Mouse (Mus musculus): ENCODE results near the gene Gm42878. TPM values are rescaled to one million over a fixed set of nuclear protein-coding genes. Genes with fewer than 3 reads are reported as not detected.
"Not testable (repeated sequence)": the region's sequence is repeated elsewhere in the genome, so short reads cannot be mapped to it uniquely, and the experiment has no call there.

The Gm42878 gene
- total RNA-seq, 2 experiments from 2014 or later, result not detected

- intact Hi-C loops (cut with DNase I), result no loop called here
- no peak for DNase-seq (ENCODE audit: low spot score in 2 of 2)
Measured at GRCm38 (mm10) chr5:121510009-121510408, 35.3 kb downstream of the Gm42878 start.

GRCm38 (mm10) chr5:121506846-121507245, 38.4 kb downstream of the Gm42878 start:
- DNase-seq (ENCODE audit: low spot score in 2 of 2), result no peak
- intact Hi-C loops (cut with DNase I), result no loop called here

- no peak for DNase-seq (ENCODE audit: low spot score in 2 of 2)
- intact Hi-C loops (cut with DNase I), result no loop called here
Measured at GRCm38 (mm10) chr5:121503231-121503630, 42.1 kb downstream of the Gm42878 start, which contains the start of gene Adam1b. Gene Adam1b (minus strand): TSS chr5:121503435.

GRCm38 (mm10) chr5:121501424-121501996, 43.8 kb downstream of the Gm42878 start:
- intact Hi-C loops (cut with DNase I); DNase-seq (ENCODE audit: low spot score in 2 of 2): not testable (repeated sequence)

- intact Hi-C loops (cut with DNase I), result no loop called here
Measured at GRCm38 (mm10) chr5:121500719-121501118, 44.6 kb downstream of the Gm42878 start.

GRCm38 (mm10) chr5:121493305-121493704, 52.0 kb downstream of the Gm42878 start:
- peak; percentile 72 to 75 for DNase-seq (ENCODE audit: low spot score in 2 of 2)
- intact Hi-C loops (cut with DNase I), result no loop called here

More at GRCm38 (mm10) chr5:121500719-121501118, 44.6 kb downstream of the Gm42878 start:
- DNase-seq (ENCODE audit: low spot score in 2 of 2), result no peak

- DNase-seq (ENCODE audit: low spot score in 2 of 2), result no peak
- intact Hi-C loops (cut with DNase I), result no loop called here
Measured at GRCm38 (mm10) chr5:121484801-121485200, 60.5 kb downstream of the Gm42878 start.

GRCm38 (mm10) chr5:121477680-121478079, 67.6 kb downstream of the Gm42878 start:
- DNase-seq (ENCODE audit: low spot score in 2 of 2), result no peak
- intact Hi-C loops (cut with DNase I), result loop anchor here (2.0 kb wide), 1 partner anchor 29 kb away; no protein-coding TSS in a partner anchor

- intact Hi-C loops (cut with DNase I), result loop anchor here (2.0 kb wide), 1 partner anchor 27 kb away; no protein-coding TSS in a partner anchor
- no peak for DNase-seq (ENCODE audit: low spot score in 2 of 2)
Measured at GRCm38 (mm10) chr5:121476040-121476439, 69.2 kb downstream of the Gm42878 start.

GRCm38 (mm10) chr5:121474610-121475009, 70.7 kb downstream of the Gm42878 start:
- intact Hi-C loops (cut with DNase I), result no loop called here
- no peak for DNase-seq (ENCODE audit: low spot score in 2 of 2)

- no peak for DNase-seq (ENCODE audit: low spot score in 2 of 2)
- intact Hi-C loops (cut with DNase I), result no loop called here
Measured at GRCm38 (mm10) chr5:121472411-121472810, 72.9 kb downstream of the Gm42878 start.

GRCm38 (mm10) chr5:121469566-121469965, 75.7 kb downstream of the Gm42878 start:
- intact Hi-C loops (cut with DNase I), result no loop called here
- no peak for DNase-seq (ENCODE audit: low spot score in 2 of 2)

Other genes with a start within 250 kb of the Gm42878 start
- 10 to 100 TPM; 83.3 to 93.0 TPM for gene Trafd1, start 159.8 kb downstream of the Gm42878 start, total RNA-seq (2021)
- gene Naa25, start 147.5 kb downstream of the Gm42878 start, total RNA-seq (2021), result 10 to 100 TPM; 39.4 to 40.7 TPM
- gene Tmem116, start 93.6 kb downstream of the Gm42878 start, total RNA-seq (2021), result 1 to 10 TPM; 9.2 to 9.4 TPM
- 100 to 1,000 TPM; 140 to 151 TPM for gene Erp29, start 93.0 kb downstream of the Gm42878 start, total RNA-seq (2021)
- gene Adam1b, start 42.0 kb downstream of the Gm42878 start, total RNA-seq (2021), result under 1 TPM in 1 of 2 experiments, not detected in 1; 0.10 TPM
- 10 to 100 TPM in 1 of 2 experiments, 1 to 10 TPM in 1; 7.7 to 13.9 TPM for gene Adam1a, start within 50 bp of the Gm42878 start, total RNA-seq (2021)
- gene Mapkapk5, start 423 bp upstream of the Gm42878 start, total RNA-seq (2021), result 10 to 100 TPM; 59.5 to 67.7 TPM
- gene Aldh2, start 48.3 kb upstream of the Gm42878 start, total RNA-seq (2021), result 100 to 1,000 TPM; 109 to 120 TPM
- 1 to 10 TPM; 5.4 to 6.6 TPM for gene Acad12, start 73.5 kb upstream of the Gm42878 start, total RNA-seq (2021)
- gene Acad10, start 115.0 kb upstream of the Gm42878 start, total RNA-seq (2021), result 1 to 10 TPM; 4.0 to 5.3 TPM
- gene Brap, start 115.1 kb upstream of the Gm42878 start, total RNA-seq (2021), result 10 to 100 TPM; 64.5 to 69.5 TPM
- gene Atxn2, start 165.9 kb upstream of the Gm42878 start, total RNA-seq (2021), result 100 to 1,000 TPM; 204 to 251 TPM

All from left cerebral cortex, postnatal 36 days (tissue).